Mouse (Mus musculus): Measurements from ENCODE around the gene Nelfa. TPM values are rescaled to one million over a fixed set of nuclear protein-coding genes. Genes with fewer than 3 reads are reported as not detected.

Gene Nelfa
- total RNA-seq, 2 experiments from 2014 or later = 18.8 to 19.8 TPM

GRCm38 (mm10) chr5:33851466-33851865 lies 84.7 kb downstream of the Nelfa start:
- intact Hi-C loops (cut with DNase I) = loop anchor here (5.0 kb wide), 1 partner anchor 101 kb away; no protein-coding TSS in a partner anchor
- DNase-seq (ENCODE audit: low spot score in 2 of 2) = no peak

Small RNA genes lying within 50 kb of the gene (microRNA-seq; reads per million reads assigned to microRNA genes)
- gene Mir7024 = 0.99 to 2.7 reads per million in 2 experiments

Other genes with a start within 250 kb of the Nelfa start
- gene Fgfr3, start 214.7 kb downstream of the Nelfa start, total RNA-seq (2021) = 100 to 1,000 TPM; 108 to 126 TPM
- gene Letm1, start 153.6 kb downstream of the Nelfa start, total RNA-seq (2021) = 100 to 1,000 TPM in 1 of 2 experiments, 10 to 100 TPM in 1; 98.7 to 102 TPM
- 100 to 1,000 TPM; 144 to 147 TPM for gene Nsd2, start 115.7 kb downstream of the Nelfa start, total RNA-seq (2021)
- gene Gm1673, start 47.0 kb upstream of the Nelfa start, total RNA-seq (2021) = 10 to 100 TPM; 83.0 to 93.1 TPM
- gene Nat8l, start 59.6 kb upstream of the Nelfa start, total RNA-seq (2021) = 100 to 1,000 TPM; 180 to 191 TPM
- 1 to 10 TPM; 1.7 to 1.8 TPM for gene Poln, start 233.0 kb upstream of the Nelfa start, total RNA-seq (2021)
- gene Haus3, start 233.1 kb upstream of the Nelfa start, total RNA-seq (2021) = 1 to 10 TPM; 6.1 to 7.7 TPM